Mouse (Mus musculus): ENCODE results near the gene Agbl5.

GRCm38 (mm10) chr5:30867712-30868111 is 20.8 kb upstream of the Agbl5 start, which contains the start of gene Tmem214:
- no peak for TF ChIP-seq CTCF (IDR thresholded peaks at IDR 0.05; ENCODE audit: control insufficient read depth, insufficient read depth, insufficient read length)
- TF ChIP-seq MYOG (IDR thresholded peaks at IDR 0.05; ENCODE audit: control insufficient read depth, extremely low read depth, insufficient read length) = no peak
- no peak for TF ChIP-seq USF1 (IDR thresholded peaks at IDR 0.05; ENCODE audit: low read depth)
- TF ChIP-seq CEBPB (IDR thresholded peaks at IDR 0.05; ENCODE audit: low read depth) = no peak
- TF ChIP-seq MAX (IDR thresholded peaks at IDR 0.05) = no peak
- no peak for TF ChIP-seq FOSL1 (IDR thresholded peaks at IDR 0.05; ENCODE audit: insufficient read depth, low read length, poor library complexity, severe bottlenecking)
- no peak for TF ChIP-seq MYOD1 (IDR thresholded peaks at IDR 0.05; ENCODE audit: control insufficient read depth, insufficient read length, low read depth)
